Mouse (Mus musculus) G1E (cell line): ENCODE measurements around the gene Apaf1.

Experiments
- CTCF ChIP-seq: IDR thresholded peaks from 2 replicates; pipeline ENCODE4 v1.5.1; 2012; ENCODE audit warnings: low read depth, low read length, inconsistent platforms, mixed read lengths
- GATA1 ChIP-seq: IDR thresholded peaks from 2 replicates; pipeline ENCODE4 v1.6.1; 2012; ENCODE audit warnings: borderline replicate concordance, low read length, inconsistent platforms, mixed read lengths

- TF ChIP-seq CTCF (peak; percentile 78), GATA1 (no peak)
These were observed 50.2 kb downstream of the Apaf1 start for GRCm38 (mm10) chr10:91032399-91032798.
